Mouse (Mus musculus) heart, embryonic 14.5 days (tissue): ENCODE results near the gene Gcn1l1. TPM values are rescaled to one million over a fixed set of nuclear protein-coding genes. Genes with fewer than 3 reads are reported as not detected.
"Not testable (repeated sequence)": the region's sequence is repeated elsewhere in the genome, so short reads cannot be mapped to it uniquely, and the experiment has no call there.

ENCODE experiments used
- ATAC-seq: fragments of 200-750 bp; cut with Nextera tagmentation; 2 replicates; pipeline ENCODE4 v1.8.0; 2017; ENCODE audit warnings: low read depth, moderate TSS enrichment; ENCODE audit not compliant: insufficient number of reproducible peaks, insufficient read depth, low FRiP score
- H3K27ac ChIP-seq, 2 experiments: fragments of 200-500 bp in 1 of 2; fragments of 300-500 bp in 1 of 2; sonication (generic) in 1 of 2; replicated peaks in 1 of 2; 2 replicates each; pipeline ENCODE4 v1.5.1; 2012 to 2014; ENCODE audit warnings: low read depth in 2 of 2, low read length in 2 of 2, control low read depth in 1 of 2, mild to moderate bottlenecking in 1 of 2, mixed read lengths in 1 of 2; ENCODE audit not compliant: control insufficient read depth in 1 of 2, insufficient read depth in 1 of 2
- H3K27me3 ChIP-seq: fragments of 300-500 bp; sonication (generic); 2 replicates; pipeline ENCODE4 v1.6.1; 2014; ENCODE audit warnings: mild to moderate bottlenecking, low read length, control low read depth; ENCODE audit not compliant: control insufficient read depth, insufficient read depth
- H3K36me3 ChIP-seq: fragments of 300-500 bp; sonication (generic); 2 replicates; pipeline ENCODE4 v1.6.1; 2014; ENCODE audit warnings: mild to moderate bottlenecking, control low read depth, low read length, mixed read lengths; ENCODE audit not compliant: control insufficient read depth, insufficient read depth
- H3K4me1 ChIP-seq, 2 experiments: fragments of 200-500 bp in 1 of 2; fragments of 300-500 bp in 1 of 2; sonication (generic) in 1 of 2; 2 replicates each; pipeline ENCODE4 v1.6.1; 2012 to 2014; ENCODE audit warnings: low read length in 2 of 2, control low read depth in 1 of 2, mixed read lengths in 1 of 2; ENCODE audit not compliant: control insufficient read depth in 2 of 2, insufficient read depth in 2 of 2
- H3K4me2 ChIP-seq: fragments of 300-500 bp; sonication (generic); 2 replicates; pipeline ENCODE4 v1.6.1; 2014; ENCODE audit warnings: mild to moderate bottlenecking, low read length
- H3K4me3 ChIP-seq, 2 experiments: fragments of 200-500 bp in 1 of 2; fragments of 300-500 bp in 1 of 2; sonication (generic) in 1 of 2; 2 replicates each; pipeline ENCODE4 v1.5.1; 2012 to 2014; ENCODE audit warnings: low read length in 2 of 2, mild to moderate bottlenecking in 2 of 2, control low read depth in 1 of 2, low read depth in 1 of 2, moderate library complexity in 1 of 2; ENCODE audit not compliant: control insufficient read depth in 1 of 2, insufficient read depth in 1 of 2
- H3K9ac ChIP-seq: fragments of 300-500 bp; sonication (generic); 2 replicates; pipeline ENCODE4 v1.6.1; 2014; ENCODE audit warnings: mild to moderate bottlenecking, low read length
- H3K9me3 ChIP-seq: fragments of 300-500 bp; sonication (generic); 2 replicates; pipeline ENCODE4 v1.6.1; 2016; ENCODE audit warnings: low read length, control low read depth; ENCODE audit not compliant: control insufficient read depth
- WGBS: fragments of 180-500 bp; shearing (Covaris S2); extraction: QIAGEN DNeasy Blood & Tissue Kit; methylation state at CpG from one replicate; pipeline ENCODE4 v1.1.7; 2014; 5-methylcytosine and 5-hydroxymethylcytosine counted together
- polyA plus RNA-seq: library from polyadenylated mRNA; unstranded; fragments of >200 nt; fragmentation: Nextera tagmentation; extraction: Ambion mirVana; gene quantifications from 2 replicates; pipeline ENCODE4 v1.2.1, GENCODE M21; 2014

The Gcn1l1 gene
- polyA plus RNA-seq, 1 experiment from 2014 or later, result 26.3 TPM

GRCm38 (mm10) chr5:115574992-115575391, 9.9 kb downstream of the Gcn1l1 start:
- ATAC-seq, result no peak
- no peak overlapping the region for H3K4me3 ChIP-seq
- 59% methylated on average over 8 of the region's 8 CpGs for WGBS
- H3K27me3 ChIP-seq, result no peaks in the 10 kb centered on the region
- no peak overlapping the region for H3K4me2 ChIP-seq
- no peaks in the 10 kb centered on the region for H3K9me3 ChIP-seq
- peaks cover 0 to 14% of the 10 kb centered on the region in 2 experiments; a peak in 3 of 4 replicates for H3K4me1 ChIP-seq
- H3K36me3 ChIP-seq, result peaks cover 79% of the 10 kb centered on the region
- H3K9ac ChIP-seq, result no peak overlapping the region
- peak overlapping the region in 1 of 2 experiments; percentile 79; a peak in 2 of 4 replicates for H3K27ac ChIP-seq

- H3K27me3 ChIP-seq, H3K27ac ChIP-seq, ATAC-seq, H3K9ac ChIP-seq, H3K4me3 ChIP-seq, H3K4me2 ChIP-seq, H3K9me3 ChIP-seq, H3K4me1 ChIP-seq: not testable (repeated sequence)
- 94% methylated on average over 4 of the region's 4 CpGs for WGBS
- H3K36me3 ChIP-seq, result peaks cover 90% of the 10 kb centered on the region
These were observed 12.6 kb downstream of the Gcn1l1 start for GRCm38 (mm10) chr5:115577686-115578085.

DNA sequence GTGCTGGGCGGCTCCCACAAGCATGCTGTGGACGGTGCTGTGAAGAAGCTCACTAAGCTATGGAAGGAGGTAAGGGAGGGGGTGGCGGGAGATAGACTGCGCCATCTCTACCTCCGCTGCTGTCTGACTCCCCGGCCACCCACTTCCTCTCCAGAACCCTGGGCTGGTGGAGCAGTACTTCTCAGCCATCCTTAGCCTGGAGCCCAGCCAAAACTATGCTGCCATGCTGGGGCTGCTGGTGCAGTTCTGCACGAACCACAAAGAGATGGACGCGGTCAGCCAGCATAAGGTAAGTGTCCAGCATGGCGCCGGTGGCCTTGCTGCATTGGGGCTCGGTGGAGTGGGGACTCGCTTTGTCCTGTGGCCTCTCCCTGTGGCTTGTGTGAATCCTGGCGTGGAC, 13.9 kb downstream of the Gcn1l1 start:
- H3K4me3 ChIP-seq, result no peak overlapping the region

GRCm38 (mm10) chr5:115579363-115579762, 14.3 kb downstream of the Gcn1l1 start:
- H3K9me3 ChIP-seq, result peaks cover 7% of the 10 kb centered on the region
- no peak for ATAC-seq

More for the DNA sequence above, 13.9 kb downstream of the Gcn1l1 start:
- no peak overlapping the region for H3K9ac ChIP-seq
- no peak overlapping the region for H3K27ac ChIP-seq
- 91% methylated on average over 14 of the region's 14 CpGs for WGBS
- H3K4me2 ChIP-seq, result no peak overlapping the region
- peaks cover 99% of the 10 kb centered on the region for H3K36me3 ChIP-seq
- H3K4me1 ChIP-seq, result peaks cover 0 to 10% of the 10 kb centered on the region in 2 experiments; a peak in 3 of 4 replicates
- no peaks in the 10 kb centered on the region for H3K27me3 ChIP-seq
- ATAC-seq, result no peak
- H3K9me3 ChIP-seq, result peaks cover 7% of the 10 kb centered on the region

GRCm38 (mm10) chr5:115580229-115581001, 15.4 kb downstream of the Gcn1l1 start:
- 71% methylated on average over 14 of the region's 14 CpGs for WGBS
- H3K4me2 ChIP-seq, result no peak overlapping the region
- H3K9me3 ChIP-seq, result peaks cover 7% of the 10 kb centered on the region
- H3K27me3 ChIP-seq, result no peaks in the 10 kb centered on the region
- H3K4me1 ChIP-seq, result no peaks in the 10 kb centered on the region
- no peak overlapping the region for H3K27ac ChIP-seq
- no peak overlapping the region for H3K4me3 ChIP-seq
- H3K36me3 ChIP-seq, result peaks cover 99% of the 10 kb centered on the region
- no peak for ATAC-seq
- no peak overlapping the region for H3K9ac ChIP-seq

More at GRCm38 (mm10) chr5:115579363-115579762, 14.3 kb downstream of the Gcn1l1 start:
- Histone ChIP-seq H3K27ac (no peak overlapping the region), H3K4me1 (peaks cover 0 to 10% of the 10 kb centered on the region in 2 experiments; a peak in 3 of 4 replicates), H3K4me3 (no peak overlapping the region), H3K27me3 (no peaks in the 10 kb centered on the region), H3K36me3 (peaks cover 99% of the 10 kb centered on the region), H3K9ac (no peak overlapping the region), H3K4me2 (no peak overlapping the region)
- 87% methylated on average over 5 of the region's 5 CpGs for WGBS

GRCm38 (mm10) chr5:115581662-115582061, 16.6 kb downstream of the Gcn1l1 start:
- H3K4me2 ChIP-seq, result no peak overlapping the region
- peaks cover 100% of the 10 kb centered on the region for H3K36me3 ChIP-seq
- no peaks in the 10 kb centered on the region for H3K4me1 ChIP-seq
- H3K4me3 ChIP-seq, result no peak overlapping the region
- H3K9ac ChIP-seq, result no peak overlapping the region
- no peak for ATAC-seq
- no peak overlapping the region for H3K27ac ChIP-seq
- WGBS, result 97% methylated on average over 9 of the region's 9 CpGs
- no peaks in the 10 kb centered on the region for H3K27me3 ChIP-seq
- H3K9me3 ChIP-seq, result peaks cover 7% of the 10 kb centered on the region

DNA sequence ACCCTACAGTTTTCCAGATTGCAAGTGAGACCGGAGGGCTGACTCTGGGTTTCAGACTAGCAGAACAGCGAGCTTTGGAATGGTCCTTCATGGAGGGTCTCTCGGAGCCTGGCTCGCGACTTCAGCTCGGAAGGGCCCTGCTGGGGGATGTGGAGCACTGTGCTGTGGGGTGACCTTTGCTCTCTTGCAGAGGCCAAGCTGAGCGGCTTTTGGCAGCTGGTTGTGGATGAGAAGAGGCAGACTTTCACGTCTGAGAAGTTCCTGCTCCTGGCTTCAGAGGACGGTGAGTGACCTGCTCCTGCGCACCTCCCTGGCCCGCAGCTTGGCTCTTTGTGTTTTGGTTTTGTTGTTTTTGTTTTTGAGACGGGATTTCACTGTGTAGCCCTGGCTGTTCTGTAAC, 20.6 kb downstream of the Gcn1l1 start:
- ATAC-seq, result no peak
- peaks cover 7% of the 10 kb centered on the region for H3K9me3 ChIP-seq
- WGBS, result 93% methylated on average over 12 of the region's 12 CpGs
- H3K4me3 ChIP-seq, result no peak overlapping the region
- no peak overlapping the region for H3K9ac ChIP-seq
- H3K27ac ChIP-seq, result no peak overlapping the region
- no peaks in the 10 kb centered on the region for H3K27me3 ChIP-seq
- peaks cover 100% of the 10 kb centered on the region for H3K36me3 ChIP-seq
- no peaks in the 10 kb centered on the region for H3K4me1 ChIP-seq
- H3K4me2 ChIP-seq, result no peak overlapping the region
